Comparison of ENCODE assay signal across 9 mouse cellular contexts in the genomic region with DNA sequence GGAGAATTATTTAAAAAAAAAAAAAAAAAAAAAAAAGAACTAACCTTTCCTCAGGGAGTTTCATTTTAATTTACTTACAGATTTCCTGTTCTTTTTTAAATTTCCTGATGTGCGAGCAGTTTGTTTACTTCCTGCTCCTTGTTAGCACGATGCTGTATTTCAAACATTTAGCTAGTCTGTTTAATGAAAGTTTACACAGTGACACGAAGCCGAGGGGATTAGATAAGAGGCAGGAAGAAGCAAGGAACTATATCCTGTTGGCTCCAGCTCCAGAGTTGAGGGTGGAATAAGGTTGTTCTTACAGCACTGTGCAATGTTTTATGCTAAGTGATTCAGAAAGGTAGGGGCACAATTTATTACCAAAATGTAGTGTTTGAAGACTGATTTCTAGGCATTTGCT. TPM values are rescaled to one million over a fixed set of nuclear protein-coding genes. Genes with fewer than 3 reads are reported as not detected.
DNase-seq lines count a peak whose midpoint lies in the region; ATAC-seq lines count a peak whose summit lies in the region.
"Had no signal": no experiment of that assay in that cellular context is flagged by ENCODE, and none has a peak within 500 bp of the region (broad histone marks: within the 10 kb centered on the region; RNA-seq: fewer than 3 reads in every experiment).

No protein-coding gene starts in this region.

- 2% methylated on average over 4 of the region's 4 CpGs for WGBS in embryonic facial prominence, embryonic 14.5 days
- WGBS in midbrain, embryonic 15.5 days: 8% methylated on average over 4 of the region's 4 CpGs

- peak overlapping the region; percentile 80 for H3K9ac ChIP-seq in embryonic facial prominence, embryonic 14.5 days (ENCODE audit: low read depth, low read length)
- peak overlapping the region; percentile 93; the same call in 1 of the 2 replicates for H3K9ac ChIP-seq in midbrain, embryonic 15.5 days

- no peaks in the 10 kb centered on the region for H3K27me3 ChIP-seq in megakaryocyte, embryonic 14.5 days (replicated peaks)
- no peaks in the 10 kb centered on the region for H3K27me3 ChIP-seq in embryonic facial prominence, embryonic 14.5 days (replicated peaks; ENCODE audit: control insufficient read depth, insufficient read depth, low read length)
- no peaks in the 10 kb centered on the region for H3K27me3 ChIP-seq in midbrain, embryonic 15.5 days (replicated peaks)

- peak overlapping the region; percentile 63 for H3K4me2 ChIP-seq in embryonic facial prominence, embryonic 14.5 days (ENCODE audit: low read depth, low read length)
- H3K4me2 ChIP-seq in midbrain, embryonic 15.5 days: peak overlapping the region; percentile 58

- H3K4me1 ChIP-seq in megakaryocyte, embryonic 14.5 days: peaks cover 21% of the 10 kb centered on the region
- H3K4me1 ChIP-seq in embryonic facial prominence, embryonic 14.5 days (ENCODE audit: control insufficient read depth, insufficient read depth, low read length): peaks cover 5% of the 10 kb centered on the region; the same call in 1 of the 2 replicates
- peaks cover 19% of the 10 kb centered on the region for H3K4me1 ChIP-seq in midbrain, embryonic 15.5 days

- H3K36me3 ChIP-seq in megakaryocyte, embryonic 14.5 days (replicated peaks; ENCODE audit: low read length): peaks cover 34% of the 10 kb centered on the region
- peaks cover 23% of the 10 kb centered on the region for H3K36me3 ChIP-seq in embryonic facial prominence, embryonic 14.5 days (ENCODE audit: control insufficient read depth, insufficient read depth, low read length)
- H3K36me3 ChIP-seq in midbrain, embryonic 15.5 days (replicated peaks): peaks cover 6% of the 10 kb centered on the region; the same call in 1 of the 2 replicates

- H3K27ac ChIP-seq in embryonic facial prominence, embryonic 14.5 days (replicated peaks; ENCODE audit: low read depth, low read length): no peak overlapping the region
- no peak overlapping the region for H3K27ac ChIP-seq in midbrain, embryonic 15.5 days

- H3K9me3 ChIP-seq in megakaryocyte, embryonic 14.5 days: no peaks in the 10 kb centered on the region
- H3K9me3 ChIP-seq in embryonic facial prominence, embryonic 14.5 days (ENCODE audit: control insufficient read depth, low read length): no peaks in the 10 kb centered on the region
- H3K9me3 ChIP-seq in midbrain, embryonic 15.5 days: no peaks in the 10 kb centered on the region

- DNase-seq in embryonic facial prominence, embryonic 14.5 days (ENCODE audit: low spot score): peak; percentile 16
- DNase-seq in kidney, postnatal 14 days: peak; percentile 14
- DNase-seq in cerebellum, adult 11-12 months: no peak
- no peak for DNase-seq in gastrocnemius, adult 8-10 months (ENCODE audit: low spot score in 2 of 2)
- no peak for DNase-seq in adrenal gland, adult 18-20 months (ENCODE audit: low spot score in 2 of 2)

- peak overlapping the region; percentile 97 for H3K4me3 ChIP-seq in megakaryocyte, embryonic 14.5 days (replicated peaks)
- peak overlapping the region; percentile 85 for H3K4me3 ChIP-seq in embryonic facial prominence, embryonic 14.5 days (ENCODE audit: low read depth, low read length)
- H3K4me3 ChIP-seq in midbrain, embryonic 15.5 days: peak overlapping the region; percentile 84

- no peak for ATAC-seq in megakaryocyte, adult 5-6 weeks (ENCODE audit: poor library complexity, severe bottlenecking)
- no peak for ATAC-seq in embryonic facial prominence, embryonic 14.5 days (ENCODE audit: low read depth)
- ATAC-seq in midbrain, embryonic 15.5 days (replicated peaks): no peak

RNA-seq across cellular contexts. Expression of a gene that starts 0.7 kb away (rescaled TPM):
- polyA plus RNA-seq in megakaryocyte, embryonic 14.5 days (2012; ENCODE audit: insufficient read depth, low replicate concordance): 4.0 TPM in 1 of 2 replicates, not detected in the other
- 41.5 and 56.3 TPM in 2 replicates for total RNA-seq in megakaryocyte, adult 5-6 weeks (2015)
- 32.6 and 32.8 TPM in 2 replicates for total RNA-seq in megakaryocyte, adult 5-6 weeks (2017)
- 43.0 and 44.5 TPM in 2 replicates for polyA plus RNA-seq in embryonic facial prominence, embryonic 14.5 days (2014; fragmentation: Nextera tagmentation; extraction: Ambion mirVana)
- polyA plus RNA-seq in midbrain, embryonic 15.5 days (2015; fragmentation: Nextera tagmentation; extraction: Ambion mirVana): 86.3 and 95.9 TPM in 2 replicates
- total RNA-seq in gastrocnemius, adult 8-10 months (2022): 10 to 100 TPM; 23.7 to 39.7 (median 29.2) TPM
- total RNA-seq in adrenal gland, adult 18-20 months (2021): 10 to 100 TPM; 26.5 to 29.2 TPM

RNA-seq across cellular contexts. Expression of a gene that starts 19.5 kb away (rescaled TPM):
- polyA plus RNA-seq in megakaryocyte, embryonic 14.5 days (2012; ENCODE audit: insufficient read depth, low replicate concordance): not detected in 2 replicates
- total RNA-seq in megakaryocyte, adult 5-6 weeks (2015): not detected in 2 replicates
- not detected in 2 replicates for total RNA-seq in megakaryocyte, adult 5-6 weeks (2017)
- not detected in 2 replicates for polyA plus RNA-seq in embryonic facial prominence, embryonic 14.5 days (2014; fragmentation: Nextera tagmentation; extraction: Ambion mirVana)
- polyA plus RNA-seq in midbrain, embryonic 15.5 days (2015; fragmentation: Nextera tagmentation; extraction: Ambion mirVana): not detected in 2 replicates
- total RNA-seq in gastrocnemius, adult 8-10 months (2022): not detected
- total RNA-seq in adrenal gland, adult 18-20 months (2021): not detected
- total RNA-seq: common myeloid progenitor, adult 5-6 weeks had no signal

RNA-seq across cellular contexts. Expression of a gene that starts 23.5 kb away (rescaled TPM):
- polyA plus RNA-seq in megakaryocyte, embryonic 14.5 days (2012; ENCODE audit: insufficient read depth, low replicate concordance): 0.12 and 2.4 TPM in 2 replicates
- total RNA-seq in megakaryocyte, adult 5-6 weeks (2015): not detected in 2 replicates
- not detected in 2 replicates for total RNA-seq in megakaryocyte, adult 5-6 weeks (2017)
- polyA plus RNA-seq in embryonic facial prominence, embryonic 14.5 days (2014; fragmentation: Nextera tagmentation; extraction: Ambion mirVana): not detected in 2 replicates
- polyA plus RNA-seq in midbrain, embryonic 15.5 days (2015; fragmentation: Nextera tagmentation; extraction: Ambion mirVana): not detected in 2 replicates
- not detected for total RNA-seq in gastrocnemius, adult 8-10 months (2022)
- total RNA-seq in adrenal gland, adult 18-20 months (2021): not detected
- total RNA-seq: common myeloid progenitor, adult 5-6 weeks had no signal

RNA-seq across cellular contexts. Expression of a gene that starts 31.2 kb away (rescaled TPM):
- polyA plus RNA-seq in megakaryocyte, embryonic 14.5 days (2012; ENCODE audit: insufficient read depth, low replicate concordance): 0.16 TPM in 1 of 2 replicates, not detected in the other
- total RNA-seq in megakaryocyte, adult 5-6 weeks (2015): not detected in 2 replicates
- not detected in 2 replicates for total RNA-seq in megakaryocyte, adult 5-6 weeks (2017)
- not detected in 2 replicates for polyA plus RNA-seq in embryonic facial prominence, embryonic 14.5 days (2014; fragmentation: Nextera tagmentation; extraction: Ambion mirVana)
- not detected in 2 replicates for polyA plus RNA-seq in midbrain, embryonic 15.5 days (2015; fragmentation: Nextera tagmentation; extraction: Ambion mirVana)
- not detected for total RNA-seq in gastrocnemius, adult 8-10 months (2022)
- not detected for total RNA-seq in adrenal gland, adult 18-20 months (2021)
- total RNA-seq: common myeloid progenitor, adult 5-6 weeks had no signal

Comparison
In these comparisons a context has a peak if more than half of its experiments do, and no peak if none do; other contexts are left out.
1. DNase-seq: peak in embryonic facial prominence, embryonic 14.5 days (single experiment) and kidney, postnatal 14 days (single experiment); none in cerebellum, adult 11-12 months (single experiment), gastrocnemius, adult 8-10 months (0 of 2) and adrenal gland, adult 18-20 months (0 of 2).
2. Peak in every context shown above with its lines, with median percentiles within 50 percentile points of each other: H3K4me3 ChIP-seq.